Mouse (Mus musculus) induced T-regulatory cell, adult 2 months (primary cell): ENCODE measurements around the gene Gm10644.

Experiments
- DNase-seq: peaks from one replicate; pipeline ENCODE4 v3.0.0-alpha.2; 2012; ENCODE audit warnings: low read depth

Gm10644 gene

DNA sequence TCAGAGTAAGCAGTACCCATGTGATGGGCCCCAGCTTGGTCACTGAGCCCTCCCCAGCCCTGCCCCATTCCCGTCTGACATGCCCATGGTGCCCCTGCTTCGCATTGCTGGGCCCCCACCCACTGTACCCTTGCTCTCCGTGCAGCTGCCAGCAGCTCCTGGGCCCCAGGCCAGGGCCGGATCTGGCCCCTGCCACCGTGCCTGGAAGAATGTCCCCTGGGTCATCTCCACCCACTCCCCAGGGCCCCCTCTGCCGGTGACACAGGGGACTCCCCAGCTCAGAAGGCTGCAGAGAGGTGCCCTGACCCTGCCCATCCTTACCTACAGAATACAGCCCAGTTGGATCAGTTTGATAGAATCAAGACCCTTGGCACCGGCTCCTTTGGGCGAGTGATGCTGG is 25.8 kb upstream of the Gm10644 start:
- DNase-seq: no peak

DNA sequence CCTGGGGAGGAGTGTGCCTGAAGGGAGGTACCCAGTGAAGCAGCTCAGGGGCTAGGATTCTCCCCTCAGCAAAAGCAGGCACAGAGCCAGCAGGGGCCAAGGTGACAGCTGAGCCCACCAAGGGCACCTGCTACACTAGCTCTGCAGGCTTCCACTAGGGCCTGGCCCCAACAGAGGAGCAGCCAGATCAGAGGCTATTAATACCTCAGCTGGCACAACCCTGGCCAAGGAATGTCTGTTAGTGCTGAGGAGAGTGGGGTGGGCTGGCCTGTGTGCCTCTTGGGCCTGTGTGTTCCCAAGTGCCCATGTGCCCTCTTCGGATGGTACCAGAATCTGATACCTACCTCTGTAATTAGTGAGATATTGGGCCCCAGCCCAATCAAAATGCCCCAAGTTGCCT is 25.2 kb upstream of the Gm10644 start:
- no peak for DNase-seq

DNA sequence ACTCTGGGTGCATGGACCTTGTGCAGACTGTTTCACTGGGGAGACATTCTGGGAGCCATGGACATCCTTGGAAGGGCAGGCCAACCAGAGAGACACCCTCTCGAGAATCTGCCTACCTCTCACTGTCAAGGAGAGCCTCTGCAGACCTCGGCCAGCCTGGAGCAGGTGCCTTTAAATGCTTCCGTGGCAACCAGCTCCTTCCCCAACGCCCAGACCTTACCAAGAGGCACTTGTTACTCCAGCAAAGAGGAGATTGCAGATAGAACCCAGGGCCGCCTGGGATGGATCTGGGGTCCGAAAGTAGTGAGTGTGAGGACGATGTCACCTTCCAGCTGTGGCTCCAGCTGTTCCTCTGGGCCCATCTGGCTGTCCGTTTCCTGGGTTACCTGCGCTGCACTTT is 23.2 kb upstream of the Gm10644 start:
- DNase-seq: no peak

DNA sequence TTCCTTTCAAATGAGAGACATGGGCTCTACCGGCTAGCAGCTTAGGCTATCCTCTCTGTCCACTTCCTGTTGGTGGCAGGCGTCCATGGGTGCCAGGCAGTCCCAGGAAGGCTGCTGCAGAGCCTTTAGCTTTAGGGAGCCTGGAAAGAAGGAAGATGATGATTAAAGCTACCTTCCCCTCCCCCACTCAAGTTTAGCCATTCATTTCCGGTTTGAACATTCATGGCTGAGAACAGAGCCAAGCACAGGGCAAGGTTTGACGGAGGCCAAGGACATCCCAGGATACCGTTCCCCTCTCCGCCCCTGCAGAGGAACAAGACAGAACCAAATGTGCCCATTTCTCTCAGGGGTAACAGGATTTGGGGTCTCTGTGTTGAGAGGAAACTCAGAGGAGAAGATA is 22.6 kb upstream of the Gm10644 start:
- peak; percentile 32 for DNase-seq

DNA sequence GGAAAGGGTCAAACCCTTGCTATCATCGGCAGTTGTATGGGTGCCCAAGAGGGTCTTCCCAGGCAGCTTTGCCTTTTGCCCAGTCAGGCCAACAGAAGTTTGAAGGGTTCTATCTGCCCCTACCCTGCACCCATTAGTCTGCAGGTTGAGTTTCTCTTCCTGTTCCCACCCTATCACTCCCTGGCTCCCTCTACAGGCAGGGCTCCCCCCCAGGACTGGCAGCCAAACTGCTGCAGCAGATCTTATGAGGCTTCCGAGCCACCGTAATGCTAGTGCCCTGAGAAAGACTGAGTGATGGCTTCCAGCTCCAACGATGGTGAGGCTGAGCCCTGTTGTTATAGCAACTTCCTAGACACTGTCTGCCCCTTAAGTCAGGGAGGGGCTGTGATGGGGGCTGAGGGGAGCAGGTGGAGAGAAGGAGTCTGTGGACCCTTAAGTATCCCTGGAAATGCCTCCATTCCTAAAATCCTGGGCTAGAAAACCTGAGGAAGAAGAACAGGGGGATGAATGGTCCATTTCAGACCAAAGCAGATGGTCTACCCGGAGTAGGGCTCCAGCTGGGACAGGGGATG is 21.9 kb upstream of the Gm10644 start:
- DNase-seq: peak; percentile 34

- DNase-seq: peak; percentile 68
These were observed 21.2 kb upstream of the Gm10644 start for GRCm38 (mm10) chr8:83976101-83976630.

- no peak for DNase-seq
These were observed 19.5 kb upstream of the Gm10644 start for GRCm38 (mm10) chr8:83974521-83974920.

- peak; percentile 48 for DNase-seq
These were observed 18.4 kb upstream of the Gm10644 start for GRCm38 (mm10) chr8:83973161-83974031.

- peak; percentile 98 for DNase-seq
These were observed 17.4 kb upstream of the Gm10644 start, which contains the start of gene Prkaca for GRCm38 (mm10) chr8:83972150-83973120. Gene Prkaca, plus strand, starts transcription at chr8:83972993.

DNA sequence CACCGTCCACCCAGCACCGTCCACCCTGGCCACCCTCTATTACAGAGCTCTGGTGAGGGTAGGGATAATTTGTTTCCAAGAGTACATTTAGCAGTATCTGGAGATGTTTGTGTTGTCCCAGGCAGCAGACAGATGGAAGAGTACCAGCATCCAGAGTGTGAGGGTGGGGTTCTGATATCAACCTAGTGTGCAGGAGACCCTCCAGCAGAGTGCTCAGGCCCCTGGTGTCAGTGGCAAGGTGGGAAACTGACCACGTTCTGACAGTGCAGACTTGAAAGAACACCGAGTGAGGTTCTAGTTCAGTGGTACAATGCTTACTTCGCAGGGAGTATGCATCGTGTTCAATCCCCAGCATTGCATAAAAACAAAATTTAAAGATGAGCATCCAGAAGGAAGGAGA is 16.7 kb upstream of the Gm10644 start:
- no peak for DNase-seq

GRCm38 (mm10) chr8:83971121-83971520 is 16.1 kb upstream of the Gm10644 start:
- DNase-seq: no peak

- DNase-seq: no peak
These were observed 12.7 kb upstream of the Gm10644 start for GRCm38 (mm10) chr8:83967701-83968100.

DNA sequence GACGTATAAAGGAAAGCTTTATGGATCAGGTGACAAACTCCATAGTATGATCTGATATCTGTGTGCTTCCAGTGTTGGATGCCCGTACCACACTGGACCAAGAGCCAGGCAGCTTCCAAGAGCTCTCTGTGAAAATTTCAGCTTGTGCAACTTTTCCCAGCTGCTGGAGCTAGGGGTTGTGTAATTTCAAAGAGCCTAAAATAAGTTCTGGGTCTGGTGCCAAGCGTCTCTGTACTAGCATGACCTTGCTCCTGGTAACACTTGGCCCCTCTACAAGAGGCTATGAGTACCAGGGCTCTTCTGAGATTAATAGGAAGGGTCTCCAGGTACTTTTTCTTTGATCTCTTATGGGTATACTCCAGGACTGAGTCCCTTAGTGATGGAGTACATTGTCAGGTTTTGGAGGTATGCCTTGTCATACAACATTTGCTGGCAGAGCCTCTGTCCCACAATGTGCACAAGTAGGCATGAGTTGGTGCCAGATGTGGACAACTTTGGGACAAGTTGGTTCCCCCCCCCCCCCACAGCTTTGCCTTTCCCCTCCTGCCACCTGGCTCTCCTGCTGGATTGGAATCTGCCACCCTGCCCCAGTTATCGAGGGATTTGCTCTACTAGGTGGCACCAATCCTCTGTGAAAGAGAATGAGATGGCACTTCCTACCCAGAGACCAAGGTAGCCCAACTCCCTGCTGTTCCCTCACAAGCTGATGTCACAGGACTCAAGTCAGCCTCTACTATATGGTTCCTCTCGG is 9.2 kb upstream of the Gm10644 start:
- no peak for DNase-seq

GRCm38 (mm10) chr8:83956789-83957188 is 1.8 kb upstream of the Gm10644 start:
- peak; percentile 73 for DNase-seq

GRCm38 (mm10) chr8:83955958-83956218 is 883 bp upstream of the Gm10644 start:
- no peak for DNase-seq

DNA sequence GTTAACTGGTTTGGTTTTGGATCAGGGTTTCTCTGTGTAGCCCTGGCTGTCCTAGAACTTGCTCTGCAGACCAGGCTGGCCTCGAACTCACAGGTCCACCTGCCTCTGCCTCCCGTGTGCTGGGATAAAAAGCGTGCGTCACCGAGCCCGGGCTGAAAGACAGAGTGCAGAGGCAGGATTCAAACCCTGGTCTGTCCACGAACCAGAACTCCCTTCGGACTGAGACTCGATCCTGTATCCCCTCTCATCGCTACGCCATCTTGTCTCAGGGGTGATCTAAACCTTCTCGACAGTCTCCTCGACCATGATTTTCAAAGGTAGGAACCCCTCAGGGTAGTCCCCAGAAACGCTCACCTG is 278 bp downstream of the Gm10644 start:
- DNase-seq: no peak

DNA sequence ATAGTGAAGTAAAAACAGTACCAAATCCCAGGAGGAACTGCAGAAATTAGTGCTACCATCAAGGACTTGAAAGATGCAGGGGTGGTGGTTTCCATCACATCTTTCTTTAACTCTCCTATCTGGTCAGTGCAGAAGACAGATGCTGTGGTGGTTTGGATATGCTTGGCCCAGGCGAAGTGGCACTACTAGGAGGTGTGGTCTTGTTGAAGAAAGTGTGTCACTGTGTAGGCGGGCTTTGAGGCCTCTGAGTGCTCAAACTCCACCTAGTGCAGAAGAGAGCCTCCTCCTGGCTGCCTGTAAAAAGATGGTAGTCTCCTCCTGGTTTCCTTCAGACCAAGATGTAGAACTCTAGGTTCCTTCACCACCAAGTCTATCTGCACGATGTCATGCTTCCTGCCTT is 9.5 kb downstream of the Gm10644 start:
- no peak for DNase-seq

DNA sequence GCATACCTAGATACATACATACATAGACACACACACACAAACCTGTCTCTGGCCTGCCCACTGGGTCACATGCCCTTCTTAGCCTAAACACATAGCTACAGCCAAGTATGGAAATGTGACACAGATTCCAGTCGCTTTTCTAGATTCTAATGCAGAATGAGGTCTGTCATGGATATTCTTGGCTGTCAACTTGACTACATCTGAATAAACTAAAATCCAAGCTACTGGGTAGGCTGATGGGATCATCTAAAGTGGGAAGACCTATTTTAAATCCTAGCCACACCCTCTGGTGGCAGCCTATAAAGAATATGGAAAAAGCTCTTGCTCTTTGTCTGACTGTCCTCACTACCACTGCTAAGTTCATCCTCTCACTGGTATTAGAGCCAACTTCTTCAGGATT is 12.6 kb downstream of the Gm10644 start:
- no peak for DNase-seq

GRCm38 (mm10) chr8:83941066-83941677 is 13.8 kb downstream of the Gm10644 start:
- DNase-seq: no peak

DNA sequence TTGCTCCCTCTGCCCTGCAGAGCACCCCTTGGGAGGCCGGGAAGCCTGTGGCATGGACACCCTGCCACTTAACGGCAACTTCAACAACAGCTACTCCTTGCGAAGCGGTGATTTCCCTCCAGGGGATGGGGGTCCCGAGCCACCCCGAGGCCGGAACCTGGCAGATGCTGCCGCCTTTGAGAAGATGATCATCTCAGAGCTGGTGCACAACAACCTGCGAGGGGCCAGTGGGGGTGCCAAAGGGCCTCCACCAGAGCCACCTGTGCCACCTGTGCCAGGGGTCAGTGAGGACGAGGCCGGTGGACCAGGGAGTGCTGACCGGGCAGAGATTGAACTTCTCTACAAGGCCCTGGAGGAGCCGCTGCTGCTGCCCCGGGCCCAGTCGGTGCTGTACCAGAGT is 16.7 kb downstream of the Gm10644 start:
- no peak for DNase-seq

DNA sequence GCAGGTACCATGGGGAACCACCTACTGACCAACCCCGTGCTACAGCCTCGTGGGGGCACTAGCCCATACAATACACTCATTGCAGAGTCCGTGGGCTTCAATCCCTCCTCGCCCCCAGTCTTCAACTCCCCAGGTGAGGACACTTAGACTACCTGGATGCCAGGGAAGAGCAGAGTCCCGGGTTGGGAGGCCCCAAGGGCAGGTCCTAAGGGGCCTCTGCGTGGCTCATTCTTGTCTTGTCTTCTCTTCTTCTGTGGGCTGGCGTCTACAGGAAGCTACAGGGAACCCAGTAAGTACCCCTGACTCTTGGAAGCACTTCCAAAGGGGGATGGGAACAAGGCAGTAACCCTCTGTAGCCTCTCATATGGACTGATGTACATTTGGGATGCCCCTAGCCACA is 17.4 kb downstream of the Gm10644 start:
- no peak for DNase-seq
